Mouse (Mus musculus) erythroblast, embryonic 14.5 days (primary cell): Measurements from ENCODE around the gene Krt10. TPM values are rescaled to one million over a fixed set of nuclear protein-coding genes. Genes with fewer than 3 reads are reported as not detected.

ENCODE experiments used
- H3K27me3 ChIP-seq: 2 replicates; pipeline ENCODE4 v1.6.1; 2012; ENCODE audit warnings: inconsistent platforms; ENCODE audit not compliant: control insufficient read depth
- H3K36me3 ChIP-seq: 2 replicates; pipeline ENCODE4 v1.6.1; 2012; ENCODE audit warnings: mild to moderate bottlenecking, inconsistent platforms; ENCODE audit not compliant: control insufficient read depth
- H3K4me1 ChIP-seq: 2 replicates; pipeline ENCODE4 v1.6.1; 2012; ENCODE audit warnings: inconsistent platforms; ENCODE audit not compliant: control insufficient read depth
- H3K4me3 ChIP-seq: replicated peaks from 2 replicates; pipeline ENCODE3; 2012; ENCODE audit warnings: moderate library complexity, mild to moderate bottlenecking, inconsistent platforms
- H3K9me3 ChIP-seq: 2 replicates; pipeline ENCODE4 v1.6.1; 2012; ENCODE audit warnings: low read length, inconsistent platforms, mixed read lengths; ENCODE audit not compliant: control insufficient read depth
- GATA1 ChIP-seq: IDR thresholded peaks from 2 replicates; pipeline ENCODE4 v1.6.1; 2012; ENCODE audit warnings: low read length, inconsistent platforms, mixed read lengths
- TAL1 ChIP-seq: IDR thresholded peaks from 3 replicates; pipeline ENCODE4 v1.6.1; 2012; ENCODE audit warnings: low read length, inconsistent platforms, mixed read lengths
- polyA plus RNA-seq: library from polyadenylated mRNA; stranded (reverse); fragments of >175 nt; gene quantifications from 2 replicates; pipeline ENCODE4 v1.2.3, GENCODE M21; 2012

The Krt10 gene
- polyA plus RNA-seq, 1 experiment = 0.51 TPM

- H3K4me3 ChIP-seq = no peak overlapping the region
- no peaks in the 10 kb centered on the region for H3K36me3 ChIP-seq
- no peaks in the 10 kb centered on the region for H3K9me3 ChIP-seq
- TF ChIP-seq TAL1 (no peak), GATA1 (no peak)
- H3K27me3 ChIP-seq = no peaks in the 10 kb centered on the region
- H3K4me1 ChIP-seq = no peaks in the 10 kb centered on the region
Measured at GRCm38 (mm10) chr11:99413247-99413646, 24.1 kb upstream of the Krt10 start.

DNA sequence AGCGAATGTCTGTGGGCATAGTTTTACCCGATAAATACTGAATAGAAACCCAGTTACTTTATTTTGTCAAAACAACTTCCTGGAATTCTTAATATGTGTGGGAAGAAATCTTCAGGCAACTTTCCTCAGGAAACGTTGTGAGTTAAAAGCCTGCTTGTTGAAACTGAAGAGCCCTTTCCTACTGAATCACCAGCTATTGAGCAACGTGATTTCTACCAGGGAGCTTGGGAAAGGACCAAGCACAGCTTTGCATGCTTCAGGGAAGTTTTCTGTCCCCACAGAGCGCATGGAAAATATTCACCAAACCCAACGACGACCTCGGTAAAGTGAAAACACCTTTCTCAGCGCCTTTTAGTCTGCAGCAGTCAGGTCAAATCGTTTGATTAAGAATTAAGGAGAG lies 17.0 kb upstream of the Krt10 start:
- Histone ChIP-seq H3K4me1 (no peaks in the 10 kb centered on the region), H3K36me3 (no peaks in the 10 kb centered on the region), H3K4me3 (no peak overlapping the region), H3K9me3 (no peaks in the 10 kb centered on the region; the same call in 1 of the 2 replicates), H3K27me3 (no peaks in the 10 kb centered on the region)
- TF ChIP-seq TAL1 = no peak
- no peak for TF ChIP-seq GATA1

- Histone ChIP-seq H3K4me1 (no peaks in the 10 kb centered on the region), H3K4me3 (no peak overlapping the region), H3K36me3 (no peaks in the 10 kb centered on the region), H3K27me3 (no peaks in the 10 kb centered on the region), H3K9me3 (no peaks in the 10 kb centered on the region)
- TF ChIP-seq GATA1 (no peak), TAL1 (no peak)
Measured at GRCm38 (mm10) chr11:99399956-99400549, 10.9 kb upstream of the Krt10 start.

GRCm38 (mm10) chr11:99398832-99399231 lies 9.7 kb upstream of the Krt10 start:
- Histone ChIP-seq H3K36me3 (no peaks in the 10 kb centered on the region), H3K4me1 (no peaks in the 10 kb centered on the region), H3K4me3 (no peak overlapping the region), H3K27me3 (no peaks in the 10 kb centered on the region), H3K9me3 (no peaks in the 10 kb centered on the region)
- TF ChIP-seq TAL1 = no peak

DNA sequence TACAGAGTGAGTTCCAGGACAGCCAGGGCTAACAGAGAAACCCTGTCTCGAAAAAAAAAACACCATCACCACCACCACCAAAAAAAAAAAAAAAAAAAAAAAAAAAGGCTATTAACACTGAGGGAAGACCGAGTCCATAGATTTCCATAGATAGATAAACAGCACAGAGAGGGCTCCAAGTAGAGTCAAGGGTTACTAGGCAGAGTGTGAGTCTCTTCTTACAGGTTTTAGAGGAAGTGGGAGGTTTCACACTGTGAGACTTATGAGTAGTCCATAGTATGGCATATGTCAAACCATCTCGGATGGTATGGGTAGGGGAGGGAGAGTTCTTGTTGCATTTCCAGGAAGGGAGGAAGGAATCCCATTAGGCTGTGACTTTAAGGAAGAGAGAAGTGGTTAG lies 8.9 kb upstream of the Krt10 start:
- H3K9me3 ChIP-seq = no peaks in the 10 kb centered on the region
- H3K27me3 ChIP-seq = no peaks in the 10 kb centered on the region
- no peaks in the 10 kb centered on the region for H3K4me1 ChIP-seq
- TF ChIP-seq GATA1 = no peak
- no peak for TF ChIP-seq TAL1
- H3K4me3 ChIP-seq = no peak overlapping the region
- H3K36me3 ChIP-seq = no peaks in the 10 kb centered on the region

DNA sequence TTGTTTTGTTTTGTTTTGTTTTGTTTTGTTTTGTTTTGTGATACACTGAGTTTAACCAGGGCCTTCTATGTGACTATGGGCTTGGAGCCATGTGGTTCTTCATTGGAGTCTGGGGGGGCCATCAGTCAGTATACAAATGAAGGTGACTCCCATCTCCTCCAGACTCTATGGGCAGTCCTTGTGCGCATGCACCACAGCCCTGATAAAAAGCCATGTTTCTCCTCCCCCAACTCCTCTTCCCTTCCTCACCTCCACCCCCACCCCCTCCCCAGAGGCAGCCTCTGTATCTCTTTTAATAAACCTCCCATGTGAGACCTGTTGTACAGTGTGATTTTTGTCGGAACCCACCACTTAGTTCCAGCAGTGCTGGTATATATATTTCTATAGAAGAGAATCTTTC lies 7.5 kb upstream of the Krt10 start:
- H3K4me1 ChIP-seq = no peaks in the 10 kb centered on the region
- H3K27me3 ChIP-seq = no peaks in the 10 kb centered on the region
- TF ChIP-seq TAL1 (no peak), GATA1 (no peak)
- no peaks in the 10 kb centered on the region for H3K9me3 ChIP-seq
- H3K36me3 ChIP-seq = no peaks in the 10 kb centered on the region
- no peak overlapping the region for H3K4me3 ChIP-seq

GRCm38 (mm10) chr11:99396034-99396433 lies 6.9 kb upstream of the Krt10 start:
- TF ChIP-seq GATA1 (no peak), TAL1 (no peak)
- H3K9me3 ChIP-seq = no peaks in the 10 kb centered on the region
- no peaks in the 10 kb centered on the region for H3K36me3 ChIP-seq
- H3K4me1 ChIP-seq = no peaks in the 10 kb centered on the region
- no peak overlapping the region for H3K4me3 ChIP-seq
- no peaks in the 10 kb centered on the region for H3K27me3 ChIP-seq

DNA sequence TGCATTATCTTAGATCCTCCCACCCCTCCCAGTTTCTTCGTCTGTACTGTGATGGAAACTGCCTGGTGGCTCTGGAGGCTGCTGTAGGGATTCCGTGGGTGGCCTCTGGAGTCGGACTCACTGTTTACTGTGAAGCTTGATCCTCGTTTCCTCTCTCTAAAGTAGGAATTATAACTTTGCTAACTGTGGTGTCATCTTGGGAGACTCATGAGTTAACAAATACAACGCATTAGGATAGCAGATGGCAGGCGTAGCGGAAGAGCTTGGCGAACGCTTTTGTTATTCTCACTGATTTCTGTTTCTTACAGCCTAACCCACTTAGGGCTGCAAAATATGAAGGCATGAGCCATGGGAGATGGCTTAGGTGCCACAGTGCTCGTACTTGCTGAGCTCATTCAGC lies 3.3 kb upstream of the Krt10 start:
- no peaks in the 10 kb centered on the region for H3K4me1 ChIP-seq
- H3K4me3 ChIP-seq = no peak overlapping the region
- no peaks in the 10 kb centered on the region for H3K36me3 ChIP-seq
- no peaks in the 10 kb centered on the region for H3K27me3 ChIP-seq
- H3K9me3 ChIP-seq = no peaks in the 10 kb centered on the region
- no peak for TF ChIP-seq TAL1
- no peak for TF ChIP-seq GATA1

- peaks cover 2% of the 10 kb centered on the region; the same call in 1 of the 2 replicates for H3K9me3 ChIP-seq
- H3K4me3 ChIP-seq = no peak overlapping the region
- H3K4me1 ChIP-seq = peaks cover 2% of the 10 kb centered on the region
- no peaks in the 10 kb centered on the region for H3K36me3 ChIP-seq
- H3K27me3 ChIP-seq = peaks cover 5% of the 10 kb centered on the region
- TF ChIP-seq TAL1 (no peak), GATA1 (no peak)
Measured at GRCm38 (mm10) chr11:99391375-99391774, 2.2 kb upstream of the Krt10 start.

- peaks cover 8% of the 10 kb centered on the region; the same call in 1 of the 2 replicates for H3K9me3 ChIP-seq
- no peak overlapping the region for H3K4me3 ChIP-seq
- TF ChIP-seq TAL1 = no peak
- no peak for TF ChIP-seq GATA1
- H3K27me3 ChIP-seq = peaks cover 10% of the 10 kb centered on the region
- H3K4me1 ChIP-seq = peaks cover 5% of the 10 kb centered on the region
- no peaks in the 10 kb centered on the region for H3K36me3 ChIP-seq
Measured at GRCm38 (mm10) chr11:99390866-99391265, 1.7 kb upstream of the Krt10 start.
